Mouse (Mus musculus) stomach, postnatal 0 days (tissue): ENCODE data around the gene Gm11549.

Experiments
- CTCF ChIP-seq: IDR thresholded peaks from 2 replicates; pipeline ENCODE4 v1.5.1; 2016; ENCODE audit warnings: antibody characterized with exemption, low read depth, mild to moderate bottlenecking, moderate library complexity
- EP300 ChIP-seq: optimal IDR thresholded peaks from 2 replicates; pipeline ENCODE3; 2016; ENCODE audit warnings: antibody characterized with exemption

GRCm38 (mm10) chr3:36467632-36468031 lies 54.0 kb downstream of the Gm11549 start:
- TF ChIP-seq CTCF (no peak), EP300 (no peak)
